Mouse (Mus musculus) splenic B cell, adult 2 months (primary cell): ENCODE measurements around the gene Sesn1.

Source experiments
- DNase-seq: peaks from one replicate; pipeline ENCODE4 v3.0.0-alpha.2; 2011; ENCODE audit warnings: low read depth, low spot score
- H3K27me3 ChIP-seq: 2 replicates; pipeline ENCODE4 v1.6.1; 2012; ENCODE audit warnings: mild to moderate bottlenecking, low read length, moderate library complexity, mixed read lengths; ENCODE audit not compliant: control insufficient read depth, poor library complexity, insufficient read depth, severe bottlenecking
- H3K36me3 ChIP-seq: 2 replicates; pipeline ENCODE4 v1.6.1; 2012; ENCODE audit warnings: mild to moderate bottlenecking, low read length, moderate library complexity, mixed read lengths; ENCODE audit not compliant: control insufficient read depth, poor library complexity, insufficient read depth, severe bottlenecking

Sesn1 gene

GRCm38 (mm10) chr10:41896425-41896824, 86.7 kb downstream of the Sesn1 start:
- H3K36me3 ChIP-seq: peaks cover 25% of the 10 kb centered on the region
- DNase-seq: peak; percentile 48

GRCm38 (mm10) chr10:41896865-41897264, 87.1 kb downstream of the Sesn1 start:
- no peaks in the 10 kb centered on the region; the same call in 1 of the 2 replicates for H3K27me3 ChIP-seq
- H3K36me3 ChIP-seq: peaks cover 26% of the 10 kb centered on the region
- DNase-seq: no peak

More at GRCm38 (mm10) chr10:41896425-41896824, 86.7 kb downstream of the Sesn1 start:
- no peaks in the 10 kb centered on the region; the same call in 1 of the 2 replicates for H3K27me3 ChIP-seq

DNA sequence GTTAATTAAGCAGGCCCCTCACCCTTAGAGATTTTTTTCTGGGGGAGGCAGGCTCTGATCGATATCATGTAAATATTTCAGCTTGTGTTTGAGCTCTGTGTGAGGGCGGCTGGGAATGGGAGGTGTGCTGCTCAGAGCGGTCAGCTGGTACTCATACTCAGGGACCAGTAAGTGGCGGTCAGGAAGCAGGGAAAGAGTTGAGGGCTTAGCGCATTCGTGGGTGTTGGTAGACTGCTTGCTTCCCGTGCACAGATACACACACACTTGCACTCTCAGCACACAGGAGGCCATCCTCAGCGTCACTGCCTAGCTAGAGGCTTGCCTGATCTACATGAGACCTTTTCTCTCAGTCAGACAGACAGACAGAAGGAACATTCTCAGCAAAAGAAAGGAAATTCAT, 91.7 kb downstream of the Sesn1 start:
- H3K36me3 ChIP-seq: peaks cover 36% of the 10 kb centered on the region
- H3K27me3 ChIP-seq: no peaks in the 10 kb centered on the region; the same call in 1 of the 2 replicates
- no peak for DNase-seq

GRCm38 (mm10) chr10:41901864-41902263, 92.1 kb downstream of the Sesn1 start:
- peaks cover 37% of the 10 kb centered on the region for H3K36me3 ChIP-seq
- DNase-seq: no peak
- no peaks in the 10 kb centered on the region; the same call in 1 of the 2 replicates for H3K27me3 ChIP-seq

GRCm38 (mm10) chr10:41907473-41907872, 97.7 kb downstream of the Sesn1 start:
- DNase-seq: no peak
- peaks cover 20% of the 10 kb centered on the region for H3K36me3 ChIP-seq
- H3K27me3 ChIP-seq: no peaks in the 10 kb centered on the region

DNA sequence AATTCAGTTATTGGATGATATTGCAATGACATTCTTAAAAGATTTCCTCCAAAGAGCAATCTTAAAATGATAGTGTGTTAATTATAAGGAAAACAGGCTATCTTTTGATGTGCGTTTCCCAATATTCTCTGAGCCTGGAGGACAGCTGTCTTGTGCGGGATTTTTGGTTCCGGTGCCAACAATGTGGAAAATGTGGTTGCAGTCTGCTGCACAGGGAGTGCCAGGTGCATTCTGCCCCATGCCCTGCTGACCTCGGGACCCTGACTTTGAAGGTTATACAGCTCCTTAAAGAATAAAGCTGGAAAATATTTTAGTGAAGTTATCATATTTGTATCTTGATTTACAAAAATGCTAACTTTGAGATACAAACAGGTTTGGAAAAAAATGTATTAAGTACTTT, 98.2 kb downstream of the Sesn1 start:
- Histone ChIP-seq H3K36me3 (peaks cover 17% of the 10 kb centered on the region), H3K27me3 (no peaks in the 10 kb centered on the region)
- DNase-seq: no peak

GRCm38 (mm10) chr10:41908899-41909298, 99.2 kb downstream of the Sesn1 start:
- peak; percentile 27 for DNase-seq
- no peaks in the 10 kb centered on the region for H3K27me3 ChIP-seq
- H3K36me3 ChIP-seq: peaks cover 17% of the 10 kb centered on the region

DNA sequence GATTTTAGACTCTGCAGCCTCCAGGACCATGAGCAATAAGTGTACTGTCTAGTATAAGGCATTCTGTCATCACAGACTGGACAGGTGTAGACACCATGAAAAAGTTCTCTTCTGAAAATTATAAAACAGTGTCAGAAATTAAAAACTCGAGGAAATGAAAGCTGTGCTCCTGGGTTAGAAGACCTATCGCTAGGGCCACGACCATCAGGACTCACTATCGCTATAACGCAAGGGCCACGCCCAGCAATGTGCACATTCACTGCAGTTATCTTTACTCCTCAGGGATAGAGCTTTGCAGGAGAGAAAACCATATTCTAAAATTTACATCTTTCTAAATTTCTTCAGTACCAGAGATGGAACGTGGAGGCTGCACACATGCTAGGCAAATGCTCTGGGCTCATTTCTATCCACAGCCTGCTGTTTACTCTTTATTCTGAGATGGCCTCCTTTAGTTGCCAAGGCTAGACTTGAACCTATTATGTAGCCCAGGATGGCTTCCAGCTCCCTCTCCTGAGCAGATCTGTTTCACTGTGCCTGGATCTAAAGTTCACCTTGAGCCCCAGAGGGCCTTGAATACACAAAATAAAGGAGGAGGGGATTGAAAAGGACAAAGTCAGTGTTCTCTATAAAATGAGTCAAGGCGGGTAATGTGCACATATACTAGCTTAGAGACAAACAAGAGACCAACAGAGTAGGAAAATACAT, 102.7 kb downstream of the Sesn1 start:
- DNase-seq: no peak
- Histone ChIP-seq H3K36me3 (peaks cover 2% of the 10 kb centered on the region), H3K27me3 (no peaks in the 10 kb centered on the region)

- DNase-seq: no peak
- Histone ChIP-seq H3K36me3 (no peaks in the 10 kb centered on the region), H3K27me3 (no peaks in the 10 kb centered on the region)
Measured at GRCm38 (mm10) chr10:41926726-41927125, 117.0 kb downstream of the Sesn1 start.

- no peaks in the 10 kb centered on the region for H3K27me3 ChIP-seq
- no peaks in the 10 kb centered on the region for H3K36me3 ChIP-seq
- no peak for DNase-seq
Measured at GRCm38 (mm10) chr10:41930966-41931365, 121.2 kb downstream of the Sesn1 start.

DNA sequence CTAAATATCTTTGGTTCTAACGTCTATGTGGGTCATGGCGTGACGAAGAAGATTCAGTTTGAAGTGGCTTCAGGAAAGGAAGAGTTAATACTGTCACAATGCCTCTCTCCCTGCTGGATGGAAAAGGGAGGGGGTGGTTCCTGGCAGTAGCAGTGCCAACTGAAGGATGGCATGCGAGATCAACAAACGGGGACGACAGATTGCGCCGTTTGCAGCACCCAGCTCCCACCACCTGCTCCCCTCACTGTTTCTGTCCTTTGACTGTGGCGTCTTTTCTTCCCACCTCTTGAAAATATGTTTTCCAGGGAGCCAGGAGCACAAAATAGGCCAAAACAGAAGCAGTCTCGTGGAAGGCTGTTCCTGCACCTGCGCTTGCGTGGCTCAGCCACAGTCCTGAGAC, 122.2 kb downstream of the Sesn1 start:
- Histone ChIP-seq H3K36me3 (no peaks in the 10 kb centered on the region), H3K27me3 (no peaks in the 10 kb centered on the region)
- no peak for DNase-seq

DNA sequence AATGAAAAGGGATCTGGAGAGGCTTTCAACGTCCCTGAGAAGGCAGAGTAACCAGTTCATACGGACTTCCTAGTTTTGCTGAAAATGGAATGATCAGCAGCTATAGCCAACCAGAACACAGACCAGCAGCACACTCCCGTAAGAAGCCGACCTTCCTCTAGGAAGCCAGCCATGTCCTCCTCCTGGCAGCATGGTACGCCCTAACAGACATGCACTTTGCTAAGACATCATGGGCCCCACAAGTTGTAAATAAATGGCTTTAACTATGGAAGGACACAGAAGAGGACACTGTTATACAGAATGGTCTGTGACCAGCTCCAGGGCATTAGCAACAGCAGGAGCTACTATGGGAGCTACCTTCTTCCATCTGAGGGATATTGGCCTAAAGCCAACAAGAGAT, 123.2 kb downstream of the Sesn1 start:
- DNase-seq: no peak
- H3K36me3 ChIP-seq: no peaks in the 10 kb centered on the region
- H3K27me3 ChIP-seq: no peaks in the 10 kb centered on the region

GRCm38 (mm10) chr10:41933536-41933935, 123.8 kb downstream of the Sesn1 start:
- Histone ChIP-seq H3K27me3 (no peaks in the 10 kb centered on the region), H3K36me3 (no peaks in the 10 kb centered on the region)
- peak; percentile 69 for DNase-seq

- no peaks in the 10 kb centered on the region for H3K27me3 ChIP-seq
Measured at GRCm38 (mm10) chr10:41934633-41935475, 125.1 kb downstream of the Sesn1 start.

GRCm38 (mm10) chr10:41935476-41935829, 125.7 kb downstream of the Sesn1 start:
- Histone ChIP-seq H3K36me3 (no peaks in the 10 kb centered on the region), H3K27me3 (no peaks in the 10 kb centered on the region)
- no peak for DNase-seq

More at GRCm38 (mm10) chr10:41934633-41935475, 125.1 kb downstream of the Sesn1 start:
- no peak for DNase-seq
- no peaks in the 10 kb centered on the region for H3K36me3 ChIP-seq
